Mouse (Mus musculus): ENCODE measurements around the gene Stxbp1. TPM values are rescaled to one million over a fixed set of nuclear protein-coding genes. Genes with fewer than 3 reads are reported as not detected.

Stxbp1 gene
- polyA plus RNA-seq, 1 experiment from 2014 or later, result 127 TPM

- Histone ChIP-seq H3K27ac (ENCODE audit: low read depth, low read length) (no peak overlapping the region), H3K27me3 (replicated peaks; ENCODE audit: control insufficient read depth, insufficient read depth, low read length) (no peaks in the 10 kb centered on the region), H3K4me3 (ENCODE audit: low read depth, low read length) (no peak overlapping the region), H3K9me3 (replicated peaks; ENCODE audit: control insufficient read depth, low read length) (no peaks in the 10 kb centered on the region), H3K4me1 (ENCODE audit: control insufficient read depth, insufficient read depth, low read length) (peaks cover 16% of the 10 kb centered on the region), H3K4me2 (ENCODE audit: low read length) (no peak overlapping the region), H3K9ac (ENCODE audit: low read length) (no peak overlapping the region), H3K36me3 (ENCODE audit: control insufficient read depth, insufficient read depth, low read length) (no peaks in the 10 kb centered on the region)
- 44% methylated on average over 7 of the region's 7 CpGs for WGBS
- DNase-seq (ENCODE audit: low spot score) (no peak), ATAC-seq (no peak)
These were observed 37.7 kb upstream of the Stxbp1 start for GRCm38 (mm10) chr2:32884745-32885144.

- no peaks in the 10 kb centered on the region for H3K27me3 ChIP-seq (replicated peaks; ENCODE audit: control insufficient read depth, insufficient read depth, low read length)
- ATAC-seq, result no peak
- H3K27ac ChIP-seq (ENCODE audit: low read depth, low read length), result no peak overlapping the region
- 60% methylated on average over 17 of the region's 21 CpGs for WGBS
- H3K4me1 ChIP-seq (ENCODE audit: control insufficient read depth, insufficient read depth, low read length), result peaks cover 19% of the 10 kb centered on the region
- no peak overlapping the region for H3K4me3 ChIP-seq (ENCODE audit: low read depth, low read length)
- no peaks in the 10 kb centered on the region for H3K36me3 ChIP-seq (ENCODE audit: control insufficient read depth, insufficient read depth, low read length)
- no peaks in the 10 kb centered on the region for H3K9me3 ChIP-seq (replicated peaks; ENCODE audit: control insufficient read depth, low read length)
- no peak overlapping the region for H3K9ac ChIP-seq (ENCODE audit: low read length)
- no peak overlapping the region for H3K4me2 ChIP-seq (ENCODE audit: low read length)
- no peak for DNase-seq (ENCODE audit: low spot score)
These were observed 35.4 kb upstream of the Stxbp1 start for GRCm38 (mm10) chr2:32882283-32883043.

- Histone ChIP-seq H3K4me3 (ENCODE audit: low read depth, low read length) (no peak overlapping the region), H3K36me3 (ENCODE audit: control insufficient read depth, insufficient read depth, low read length) (no peaks in the 10 kb centered on the region), H3K4me1 (ENCODE audit: control insufficient read depth, insufficient read depth, low read length) (peaks cover 25% of the 10 kb centered on the region), H3K4me2 (ENCODE audit: low read length) (no peak overlapping the region), H3K9me3 (replicated peaks; ENCODE audit: control insufficient read depth, low read length) (no peaks in the 10 kb centered on the region), H3K27me3 (replicated peaks; ENCODE audit: control insufficient read depth, insufficient read depth, low read length) (no peaks in the 10 kb centered on the region), H3K9ac (ENCODE audit: low read length) (0 out of 2 replicates have a peak overlapping the region, but pooled peaks have one; percentile 7), H3K27ac (ENCODE audit: low read depth, low read length) (0 out of 2 replicates have a peak overlapping the region, but pooled peaks have one; percentile 9)
- no peak for ATAC-seq
- 51% methylated on average over 3 of the region's 3 CpGs for WGBS
- peak; percentile 40 for DNase-seq (ENCODE audit: low spot score)
These were observed 34.7 kb upstream of the Stxbp1 start for GRCm38 (mm10) chr2:32881723-32882122.

GRCm38 (mm10) chr2:32881054-32881453 lies 34.0 kb upstream of the Stxbp1 start:
- Histone ChIP-seq H3K4me3 (ENCODE audit: low read depth, low read length) (no peak overlapping the region), H3K9me3 (replicated peaks; ENCODE audit: control insufficient read depth, low read length) (no peaks in the 10 kb centered on the region), H3K27ac (ENCODE audit: low read depth, low read length) (no peak overlapping the region), H3K9ac (ENCODE audit: low read length) (no peak overlapping the region), H3K4me1 (ENCODE audit: control insufficient read depth, insufficient read depth, low read length) (peaks cover 28% of the 10 kb centered on the region), H3K27me3 (replicated peaks; ENCODE audit: control insufficient read depth, insufficient read depth, low read length) (no peaks in the 10 kb centered on the region), H3K36me3 (ENCODE audit: control insufficient read depth, insufficient read depth, low read length) (no peaks in the 10 kb centered on the region), H3K4me2 (ENCODE audit: low read length) (no peak overlapping the region)
- ATAC-seq, result no peak
- DNase-seq (ENCODE audit: low spot score), result no peak
- 24% methylated on average over 6 of the region's 6 CpGs for WGBS

GRCm38 (mm10) chr2:32879593-32879992 lies 32.5 kb upstream of the Stxbp1 start:
- WGBS, result 81% methylated on average over 5 of the region's 5 CpGs
- H3K27me3 ChIP-seq (replicated peaks; ENCODE audit: control insufficient read depth, insufficient read depth, low read length), result no peaks in the 10 kb centered on the region
- ATAC-seq (no peak), DNase-seq (ENCODE audit: low spot score) (no peak)
- H3K27ac ChIP-seq (ENCODE audit: low read depth, low read length), result no peak overlapping the region
- no peak overlapping the region for H3K9ac ChIP-seq (ENCODE audit: low read length)
- H3K4me3 ChIP-seq (ENCODE audit: low read depth, low read length), result no peak overlapping the region
- no peaks in the 10 kb centered on the region for H3K36me3 ChIP-seq (ENCODE audit: control insufficient read depth, insufficient read depth, low read length)
- no peak overlapping the region for H3K4me2 ChIP-seq (ENCODE audit: low read length)
- no peaks in the 10 kb centered on the region for H3K9me3 ChIP-seq (replicated peaks; ENCODE audit: control insufficient read depth, low read length)
- H3K4me1 ChIP-seq (ENCODE audit: control insufficient read depth, insufficient read depth, low read length), result peaks cover 28% of the 10 kb centered on the region

- Histone ChIP-seq H3K4me1 (ENCODE audit: control insufficient read depth, insufficient read depth, low read length) (peaks cover 28% of the 10 kb centered on the region), H3K9me3 (replicated peaks; ENCODE audit: control insufficient read depth, low read length) (no peaks in the 10 kb centered on the region), H3K9ac (ENCODE audit: low read length) (peak overlapping the region; percentile 10; the same call in 1 of the 2 replicates), H3K27me3 (replicated peaks; ENCODE audit: control insufficient read depth, insufficient read depth, low read length) (no peaks in the 10 kb centered on the region), H3K4me2 (ENCODE audit: low read length) (peak overlapping the region; percentile 91), H3K4me3 (ENCODE audit: low read depth, low read length) (0 out of 2 replicates have a peak overlapping the region, but pooled peaks have one; percentile 76), H3K27ac (ENCODE audit: low read depth, low read length) (no peak overlapping the region), H3K36me3 (ENCODE audit: control insufficient read depth, insufficient read depth, low read length) (no peaks in the 10 kb centered on the region)
- WGBS, result 63% methylated on average over 3 of the region's 3 CpGs
- DNase-seq (ENCODE audit: low spot score), result no peak
- ATAC-seq, result no peak
These were observed 31.4 kb upstream of the Stxbp1 start for GRCm38 (mm10) chr2:32878396-32878795.

GRCm38 (mm10) chr2:32877761-32878393 lies 30.8 kb upstream of the Stxbp1 start:
- Histone ChIP-seq H3K36me3 (ENCODE audit: control insufficient read depth, insufficient read depth, low read length) (no peaks in the 10 kb centered on the region), H3K4me3 (ENCODE audit: low read depth, low read length) (peak overlapping the region; percentile 76), H3K9ac (ENCODE audit: low read length) (peak overlapping the region; percentile 93), H3K27ac (ENCODE audit: low read depth, low read length) (no peak overlapping the region), H3K4me2 (ENCODE audit: low read length) (peak overlapping the region; percentile 91), H3K9me3 (replicated peaks; ENCODE audit: control insufficient read depth, low read length) (no peaks in the 10 kb centered on the region), H3K4me1 (ENCODE audit: control insufficient read depth, insufficient read depth, low read length) (peaks cover 28% of the 10 kb centered on the region), H3K27me3 (replicated peaks; ENCODE audit: control insufficient read depth, insufficient read depth, low read length) (no peaks in the 10 kb centered on the region)
- DNase-seq (ENCODE audit: low spot score) (no peak), ATAC-seq (no peak)
- WGBS, result 53% methylated on average over 6 of the region's 6 CpGs

GRCm38 (mm10) chr2:32877303-32877702 lies 30.3 kb upstream of the Stxbp1 start:
- H3K9ac ChIP-seq (ENCODE audit: low read length), result peak overlapping the region; percentile 93
- H3K9me3 ChIP-seq (replicated peaks; ENCODE audit: control insufficient read depth, low read length), result no peaks in the 10 kb centered on the region
- H3K4me3 ChIP-seq (ENCODE audit: low read depth, low read length), result peak overlapping the region; percentile 76
- no peaks in the 10 kb centered on the region for H3K27me3 ChIP-seq (replicated peaks; ENCODE audit: control insufficient read depth, insufficient read depth, low read length)
- WGBS, result 41% methylated on average over 5 of the region's 5 CpGs
- 0 out of 2 replicates have a peak overlapping the region, but pooled peaks have one; percentile 36 for H3K27ac ChIP-seq (ENCODE audit: low read depth, low read length)
- ATAC-seq (no peak), DNase-seq (ENCODE audit: low spot score) (no peak)
- H3K4me2 ChIP-seq (ENCODE audit: low read length), result peak overlapping the region; percentile 91
- H3K36me3 ChIP-seq (ENCODE audit: control insufficient read depth, insufficient read depth, low read length), result no peaks in the 10 kb centered on the region
- H3K4me1 ChIP-seq (ENCODE audit: control insufficient read depth, insufficient read depth, low read length), result peaks cover 28% of the 10 kb centered on the region
